Mouse (Mus musculus): ENCODE measurements at regions not wholly inside any gene's neighbourhood (a gene's known extent, or its start where the extent isn't known, plus 50 kb on each side); places are given as distances from the start of the nearest gene placed in this dataset.
A peak's percentile ranks its signal among the peaks of the same experiment; 100 is the strongest.

DNA sequence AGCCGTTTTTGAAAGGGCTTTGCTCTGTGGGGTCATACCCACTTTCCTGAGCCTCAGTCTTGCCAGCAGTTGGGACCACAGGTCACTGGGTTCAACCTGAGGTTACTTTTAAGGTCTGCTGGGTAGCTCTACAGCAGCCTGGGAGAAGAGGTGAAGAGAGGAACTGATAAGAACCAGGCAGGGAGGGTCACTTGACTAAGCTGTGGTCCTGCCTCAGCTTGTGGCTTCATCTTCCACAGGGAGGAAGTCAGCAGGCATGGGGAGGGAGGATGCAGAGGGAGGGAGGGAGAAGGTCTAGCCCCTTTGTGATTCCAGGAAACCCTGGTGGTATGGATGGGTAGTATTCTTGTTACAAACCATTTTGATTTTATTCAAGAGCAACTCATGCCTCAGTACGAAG, 59.9 kb upstream of the Lrpap1 start:
- ATAC-seq (replicated peaks; ENCODE audit: poor library complexity): no peak

DNA sequence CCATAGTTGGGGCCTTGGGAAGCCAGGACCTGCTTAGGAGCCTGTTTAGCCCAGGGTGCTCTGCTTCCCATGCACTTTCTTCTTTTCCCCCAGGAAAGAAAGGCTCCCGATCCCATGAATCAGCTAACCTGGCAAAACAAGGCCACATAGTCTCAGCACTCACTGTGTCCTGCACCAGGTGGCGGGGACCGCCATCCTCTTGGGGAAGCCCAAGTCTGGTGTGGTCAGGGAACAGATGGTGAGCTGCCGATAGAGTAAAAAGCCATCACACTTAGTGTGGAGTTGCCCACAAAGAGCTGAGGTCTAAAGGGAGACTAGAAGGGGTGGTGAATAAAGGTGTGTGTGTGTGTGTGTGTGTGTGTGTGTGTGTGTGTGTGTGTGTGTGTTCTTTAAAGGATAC, 57.0 kb upstream of the Lrpap1 start:
- no peak for ATAC-seq (replicated peaks; ENCODE audit: poor library complexity)

DNA sequence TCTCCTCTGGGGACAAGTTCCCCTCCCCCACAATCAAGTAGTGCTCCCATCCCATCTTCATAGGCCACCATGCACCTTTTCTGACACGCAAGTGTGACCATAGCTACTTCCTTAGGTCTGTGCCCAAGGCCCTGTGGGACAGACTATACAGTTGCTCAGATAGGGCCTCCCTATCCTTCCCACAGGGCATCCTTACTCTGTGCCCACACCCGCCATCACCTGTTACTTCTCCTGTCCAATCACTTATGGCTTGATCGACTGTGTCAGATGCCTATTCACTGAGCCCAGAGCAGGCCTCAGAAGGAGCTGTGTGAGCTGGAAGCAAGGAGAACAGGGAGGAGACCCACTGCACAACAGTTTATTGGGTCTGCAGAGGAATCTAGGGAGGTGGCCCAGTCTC, 56.6 kb upstream of the Lrpap1 start:
- ATAC-seq (replicated peaks; ENCODE audit: poor library complexity): no peak

DNA sequence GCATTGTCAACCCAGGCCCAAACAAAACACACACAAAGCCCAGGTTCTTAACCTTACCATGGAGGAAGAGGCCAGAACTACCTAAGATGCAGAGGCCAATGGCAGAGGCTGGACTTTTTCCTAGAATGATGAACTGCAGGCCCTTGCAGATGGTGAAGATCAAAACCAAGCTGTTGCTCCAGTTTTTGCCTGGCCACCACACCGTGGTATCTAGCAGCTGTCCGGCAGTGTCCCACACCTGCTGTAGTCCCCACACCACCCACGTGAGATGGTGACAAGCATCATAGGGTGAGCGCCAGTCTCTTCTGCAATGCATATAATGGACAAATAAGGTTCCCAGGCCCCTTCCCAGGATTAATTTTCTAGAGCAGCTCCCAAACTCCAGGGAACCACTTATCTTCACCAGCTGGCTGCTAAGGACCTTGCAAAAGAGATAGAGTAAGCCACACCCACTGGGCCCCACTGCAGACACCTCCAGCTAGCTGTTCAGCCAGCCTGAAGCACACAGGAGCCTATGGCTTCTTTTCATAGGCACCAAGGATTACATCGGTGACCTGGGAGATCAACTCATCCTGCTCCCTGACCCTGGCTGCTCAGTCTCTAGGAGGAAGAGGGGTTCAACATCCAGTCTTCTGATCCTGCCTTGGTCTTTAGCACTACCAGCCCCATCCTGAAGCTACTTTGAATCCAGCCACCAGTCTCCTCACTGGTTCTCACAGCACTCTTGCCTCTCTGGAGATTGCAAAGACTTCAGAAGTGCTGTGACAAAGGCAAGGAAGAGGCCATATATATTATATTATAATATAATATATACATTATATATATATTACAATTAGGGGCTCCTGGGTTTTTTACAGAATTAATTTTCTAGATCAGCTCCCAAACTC, 55.6 kb upstream of the Lrpap1 start:
- peak; percentile 66 for ATAC-seq (replicated peaks; ENCODE audit: poor library complexity)

DNA sequence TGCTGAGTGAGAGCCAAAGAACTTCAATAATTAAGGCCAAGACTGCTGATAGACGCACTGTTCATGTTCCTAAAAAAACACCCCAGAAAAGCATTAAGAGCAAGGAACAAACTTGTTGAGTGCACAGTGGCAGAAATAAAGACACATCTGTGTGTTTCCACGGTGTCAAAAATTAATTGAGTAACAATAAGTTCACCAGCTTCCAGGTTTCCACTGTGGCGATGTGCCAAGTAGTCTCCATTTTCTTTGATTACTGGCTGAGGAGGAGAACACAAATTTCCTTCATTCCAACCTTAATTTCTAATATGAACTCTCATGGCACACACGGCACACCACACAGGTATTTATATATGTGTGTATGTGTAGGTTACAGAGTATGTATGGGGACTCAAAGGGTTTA, 54.3 kb upstream of the Lrpap1 start:
- no peak for ATAC-seq (replicated peaks; ENCODE audit: poor library complexity)

DNA sequence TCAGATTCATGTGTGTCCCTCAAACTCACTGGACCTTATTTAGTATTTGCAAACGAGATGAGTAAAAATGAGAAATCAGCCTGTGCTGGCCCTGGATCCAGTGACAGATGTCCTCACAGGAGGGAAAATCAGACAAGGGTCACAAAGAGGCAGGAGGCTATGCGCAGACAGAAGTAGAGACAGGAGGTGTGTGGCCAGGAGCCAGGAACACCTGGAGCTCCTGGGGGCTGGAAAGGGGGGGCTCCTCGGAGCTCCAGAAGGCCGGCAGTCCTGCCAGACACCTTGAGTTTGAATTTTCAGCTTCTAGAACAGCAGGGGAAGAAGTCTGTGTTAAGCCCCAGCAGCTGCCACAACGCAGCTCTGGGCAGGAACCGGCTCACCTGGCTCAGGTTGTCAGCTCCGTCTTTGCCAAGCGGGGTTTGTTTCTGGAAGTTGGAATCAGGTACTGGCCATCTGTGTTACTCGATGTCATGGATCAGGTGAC, 53.7 kb upstream of the Lrpap1 start:
- ATAC-seq (replicated peaks; ENCODE audit: poor library complexity): no peak

DNA sequence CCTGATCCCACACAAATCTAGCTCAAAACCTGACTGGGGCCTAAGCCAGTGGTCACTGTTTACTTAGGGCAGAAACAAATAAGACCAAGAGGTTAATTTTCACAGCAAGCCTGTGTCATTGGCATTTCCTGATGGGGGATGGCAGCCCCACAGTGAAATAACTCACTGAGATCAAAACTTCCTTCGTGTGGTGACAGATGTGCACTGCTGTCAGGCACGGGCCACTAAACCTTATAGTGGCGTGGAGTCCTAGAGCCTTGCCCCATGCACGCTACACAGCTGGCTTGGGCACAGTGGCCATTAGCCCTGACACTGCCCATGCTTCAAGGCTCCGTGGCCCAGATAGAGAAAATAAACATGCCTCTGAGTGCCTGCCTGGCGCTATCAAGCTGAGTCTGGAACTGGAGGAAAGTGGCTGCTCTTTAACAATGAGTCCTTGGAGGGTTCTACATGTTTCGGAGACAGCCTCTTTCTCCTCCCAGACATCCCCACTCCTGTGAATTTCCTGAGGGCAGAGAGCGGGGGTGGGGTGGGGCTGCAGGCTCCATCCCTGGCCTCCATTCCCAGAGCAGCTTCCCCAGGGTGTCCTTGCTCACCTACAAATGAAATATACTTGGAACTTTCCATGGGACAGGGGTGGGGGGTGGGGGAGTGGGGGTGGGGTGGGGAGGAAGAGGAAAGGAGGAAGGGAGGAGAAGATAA, 52.9 kb upstream of the Lrpap1 start:
- no peak for ATAC-seq (replicated peaks; ENCODE audit: poor library complexity)

DNA sequence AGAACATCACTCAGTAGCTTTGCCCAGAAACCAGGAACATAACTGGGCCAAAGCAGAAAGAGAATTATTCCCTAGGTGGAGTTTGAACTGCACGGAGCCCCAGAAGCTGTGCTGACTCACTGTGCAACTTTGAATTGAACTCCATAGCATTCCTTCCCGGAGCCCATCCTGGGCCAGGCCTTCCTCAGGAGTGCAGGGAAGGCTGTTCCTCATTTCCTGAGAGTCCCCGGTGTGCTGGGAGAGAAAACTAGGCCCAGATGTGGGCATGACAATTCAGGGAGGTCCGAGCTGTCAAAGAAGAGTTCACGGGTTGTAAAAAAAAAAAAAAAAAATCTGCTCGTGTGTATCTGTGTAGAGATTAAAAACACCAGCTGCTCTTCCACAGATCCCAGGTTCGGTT, 50.8 kb upstream of the Lrpap1 start:
- ATAC-seq (replicated peaks; ENCODE audit: poor library complexity): no peak

DNA sequence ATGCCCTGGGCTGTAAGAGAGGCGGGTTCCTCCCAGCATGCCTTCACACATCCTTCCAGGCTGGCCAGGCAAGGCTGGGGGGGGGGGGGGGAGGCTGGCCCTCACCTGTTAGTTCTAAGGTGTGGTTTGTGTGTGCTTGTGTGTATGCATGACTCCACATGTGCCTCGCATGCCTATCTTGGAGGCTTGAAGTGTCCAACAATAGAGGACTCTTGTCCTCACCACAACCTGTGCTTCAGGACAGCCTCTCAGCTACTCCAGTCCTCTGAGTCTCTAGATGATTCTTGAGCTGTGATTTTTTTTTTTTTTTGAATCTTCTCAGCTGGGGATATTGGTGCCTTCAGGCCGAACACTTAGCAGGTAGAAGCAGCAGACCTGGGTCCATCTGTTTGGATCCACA, 50.2 kb upstream of the Lrpap1 start:
- ATAC-seq (replicated peaks; ENCODE audit: poor library complexity): no peak
